8 mouse cellular contexts compared by ENCODE assay signal in genomic region chr2:30657674-30658479, GRCm38 (mm10).
DNase-seq lines count a peak whose midpoint lies in the region; ATAC-seq and TF ChIP-seq lines count a peak whose summit lies in the region.

No protein-coding gene starts in this region.

- peak overlapping the region; percentile 100 for H3K27ac ChIP-seq in bone marrow macrophage, adult 2 months (ENCODE audit: insufficient read depth, low read depth, low read length)
- peak overlapping the region; percentile 100 for H3K27ac ChIP-seq in lung, embryonic 16.5 days (ENCODE audit: low read length)
- H3K27ac ChIP-seq in small intestine, adult 2 months (ENCODE audit: insufficient read depth, low read depth, low read length) = peak overlapping the region; percentile 83

- WGBS in lung, embryonic 16.5 days = 2% methylated on average over 42 of the region's 42 CpGs
- 2% methylated on average over 42 of the region's 42 CpGs for WGBS in small intestine, adult 2 months

- no peak for TF ChIP-seq CTCF in bone marrow macrophage, adult 2 months (IDR thresholded peaks at IDR 0.05; ENCODE audit: low read depth, low read length)
- no peak for TF ChIP-seq CTCF in small intestine, adult 2 months (IDR thresholded peaks at IDR 0.05; ENCODE audit: extremely low read depth, insufficient read length, insufficient replicate concordance, low read depth, low read length)

- peak overlapping the region; percentile 59 for H3K4me3 ChIP-seq in bone marrow macrophage, adult 2 months (ENCODE audit: insufficient read depth, low read length)
- H3K4me3 ChIP-seq in lung, embryonic 16.5 days (ENCODE audit: low read length) = peak overlapping the region; percentile 54
- peak overlapping the region; percentile 68 for H3K4me3 ChIP-seq in small intestine, adult 2 months (ENCODE audit: low read depth, low read length)

- TF ChIP-seq POLR2A in bone marrow macrophage, adult 2 months (IDR thresholded peaks at IDR 0.05; ENCODE audit: borderline replicate concordance, low read depth, low read length) = no peak
- peak; percentile 40 for TF ChIP-seq POLR2A in small intestine, adult 2 months (IDR thresholded peaks at IDR 0.05; ENCODE audit: low read depth, low read length)

- no peak for DNase-seq in cerebellum, adult 11 months
- peak; percentile 57 for DNase-seq in CD4-positive helper T cell, adult 2 months (ENCODE audit: low read depth, low spot score)
- DNase-seq in gastrocnemius, postnatal 14 days = peak; percentile 44
- peak; percentile 91 for DNase-seq in kidney, adult 11 months

- peak overlapping the region; percentile 86 for H3K4me2 ChIP-seq in lung, embryonic 16.5 days (ENCODE audit: low read depth, low read length)

- H3K9ac ChIP-seq in lung, embryonic 16.5 days (ENCODE audit: low read length) = peak overlapping the region; percentile 78

- ATAC-seq in cerebellum, adult (ENCODE audit: insufficient number of reproducible peaks, low FRiP score, low TSS enrichment) = peak; percentile 13; the same call in 1 of the 2 replicates
- peak; percentile 6 for ATAC-seq in lung, embryonic 16.5 days (ENCODE audit: low read depth)

- H3K4me1 ChIP-seq in bone marrow macrophage, adult 2 months (ENCODE audit: control insufficient read depth, insufficient read depth, low read length) = peaks cover 47% of the 10 kb centered on the region
- peaks cover 44% of the 10 kb centered on the region for H3K4me1 ChIP-seq in lung, embryonic 16.5 days (replicated peaks; ENCODE audit: control insufficient read depth, insufficient read depth, low read length)
- H3K4me1 ChIP-seq in small intestine, adult 2 months (ENCODE audit: control insufficient read depth, insufficient read depth, insufficient read length, low read length) = peaks cover 13% of the 10 kb centered on the region

- intact Hi-C loops in gastrocnemius, postnatal 14 days (cut with DNase I; ENCODE audit: low total_unique reads) = no loop called here

- no peaks in the 10 kb centered on the region for H3K36me3 ChIP-seq in lung, embryonic 16.5 days (ENCODE audit: control insufficient read depth, insufficient read depth, low read length)
- H3K36me3 ChIP-seq in small intestine, adult 2 months (ENCODE audit: control insufficient read depth, insufficient read depth, low read length) = no peaks in the 10 kb centered on the region

- no peaks in the 10 kb centered on the region for H3K27me3 ChIP-seq in lung, embryonic 16.5 days (ENCODE audit: control insufficient read depth, insufficient read depth, low read depth, low read length)
- no peaks in the 10 kb centered on the region for H3K27me3 ChIP-seq in small intestine, adult 2 months (ENCODE audit: control insufficient read depth, insufficient read depth, low read length)

- H3K9me3 ChIP-seq in lung, embryonic 16.5 days (ENCODE audit: control insufficient read depth, low read length) = no peaks in the 10 kb centered on the region
